ENCODE assay signal across 8 mouse cellular contexts in the genomic region with DNA sequence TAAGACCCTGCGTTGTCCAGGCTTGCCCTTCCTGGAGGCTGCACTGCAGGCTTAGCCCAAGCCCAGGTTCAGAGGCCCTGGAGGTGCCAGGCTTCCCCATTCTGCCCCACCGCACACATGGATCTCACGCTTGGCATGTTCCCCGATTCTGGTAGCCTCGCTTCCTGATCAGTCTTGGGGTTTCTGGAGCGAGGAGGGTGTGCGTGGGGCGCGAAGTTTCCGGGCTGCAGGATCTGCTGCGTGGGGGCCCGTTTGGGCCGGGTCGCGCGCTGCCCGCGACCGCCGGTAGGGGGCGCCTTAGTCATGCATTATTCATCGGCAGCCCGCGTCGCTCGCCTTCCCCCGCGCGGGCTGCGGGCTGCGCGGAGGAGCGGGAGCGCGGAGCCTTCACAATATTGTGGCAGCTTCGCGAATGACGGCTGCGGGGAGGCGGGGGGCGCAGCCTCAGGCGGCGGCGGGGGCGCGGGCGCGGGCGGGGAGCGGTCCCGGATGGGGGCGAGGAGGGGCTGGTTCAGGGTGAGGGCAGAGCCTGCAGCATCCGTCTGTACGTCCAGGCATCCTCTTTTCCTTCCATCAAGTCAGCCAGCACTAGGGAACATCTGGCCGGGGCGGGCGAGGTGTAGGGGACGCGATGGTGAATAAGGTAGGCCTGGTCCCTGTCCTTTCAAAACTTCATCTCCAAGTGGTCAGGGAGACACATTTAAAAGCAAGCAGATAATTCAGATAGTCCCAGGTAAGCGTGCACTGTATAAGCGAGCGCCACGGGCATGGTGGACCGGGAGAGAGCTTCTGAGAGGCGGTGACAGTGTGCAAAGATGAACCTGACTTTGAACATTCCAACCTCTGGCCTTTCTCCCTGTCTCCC.
A peak's percentile ranks its signal among the peaks of the same experiment; 100 is the strongest.
DNase-seq lines count a peak whose midpoint lies in the region; ATAC-seq and TF ChIP-seq lines count a peak whose summit lies in the region.

No protein-coding gene starts in this region.

- H3K4me3 ChIP-seq in intestine, postnatal 0 days (ENCODE audit: low read depth, low read length) = peak overlapping the region; percentile 45

- intact Hi-C loops in left cerebral cortex, postnatal 36 days (cut with DNase I) = loop anchor here (5.0 kb wide), 1 partner anchor 320 kb away; no protein-coding TSS in a partner anchor

- no peaks in the 10 kb centered on the region for H3K4me1 ChIP-seq in intestine, postnatal 0 days (replicated peaks; ENCODE audit: control insufficient read depth, insufficient read depth, low read length)

- WGBS in intestine, postnatal 0 days = 5% methylated on average over 58 of the region's 65 CpGs

- H3K9ac ChIP-seq in intestine, postnatal 0 days (ENCODE audit: low read depth, low read length) = no peak overlapping the region

- peak; percentile 82 for TF ChIP-seq CTCF in intestine, postnatal 0 days (IDR thresholded peaks at IDR 0.05; ENCODE audit: low read depth)

- peak overlapping the region; percentile 82 for H3K4me2 ChIP-seq in intestine, postnatal 0 days (replicated peaks; ENCODE audit: low read depth)

- peak; percentile 79 to 87 for DNase-seq in adrenal gland, adult 18-20 months (ENCODE audit: low spot score in 2 of 2)
- DNase-seq in embryo, embryonic 11 days = peak; percentile 86
- DNase-seq in gastrocnemius, postnatal 4 days (ENCODE audit: low spot score in 2 of 2) = peak; percentile 72 to 73
- DNase-seq in left cerebral cortex, postnatal 36 days (ENCODE audit: low spot score in 2 of 2) = peak; percentile 58 to 59
- peak; percentile 79 for DNase-seq in mesoderm, embryonic 11.5 days (ENCODE audit: low read depth, low spot score)
- peak; percentile 41 to 66 for DNase-seq in right cerebral cortex, postnatal 36 days (ENCODE audit: low spot score in 2 of 2)
- peak; percentile 58 for DNase-seq in yolk sac, embryonic 10.5 days (ENCODE audit: low spot score)

- ATAC-seq in intestine, postnatal 0 days = peak; percentile 50; the same call in 1 of the 2 replicates

- no peak overlapping the region for H3K27ac ChIP-seq in intestine, postnatal 0 days (ENCODE audit: low read depth, low read length)

- no peaks in the 10 kb centered on the region for H3K9me3 ChIP-seq in intestine, postnatal 0 days (ENCODE audit: control insufficient read depth)

- H3K36me3 ChIP-seq in intestine, postnatal 0 days (ENCODE audit: control insufficient read depth, insufficient read depth) = no peaks in the 10 kb centered on the region

- H3K27me3 ChIP-seq in intestine, postnatal 0 days (replicated peaks; ENCODE audit: control insufficient read depth, insufficient read depth, low read length) = peaks cover 22% of the 10 kb centered on the region
